Mouse (Mus musculus) WW6 (cell line): ENCODE data around the gene A930002H24Rik.
A peak's percentile ranks its signal among the peaks of the same experiment; 100 is the strongest.
"Not testable (repeated sequence)": the region's sequence is repeated elsewhere in the genome, so short reads cannot be mapped to it uniquely, and the experiment has no call there.

Source experiments
- DNase-seq: peaks from one replicate; pipeline ENCODE4 v3.0.0-alpha.2; 2013; ENCODE audit warnings: low read depth, low spot score

The A930002H24Rik gene

DNA sequence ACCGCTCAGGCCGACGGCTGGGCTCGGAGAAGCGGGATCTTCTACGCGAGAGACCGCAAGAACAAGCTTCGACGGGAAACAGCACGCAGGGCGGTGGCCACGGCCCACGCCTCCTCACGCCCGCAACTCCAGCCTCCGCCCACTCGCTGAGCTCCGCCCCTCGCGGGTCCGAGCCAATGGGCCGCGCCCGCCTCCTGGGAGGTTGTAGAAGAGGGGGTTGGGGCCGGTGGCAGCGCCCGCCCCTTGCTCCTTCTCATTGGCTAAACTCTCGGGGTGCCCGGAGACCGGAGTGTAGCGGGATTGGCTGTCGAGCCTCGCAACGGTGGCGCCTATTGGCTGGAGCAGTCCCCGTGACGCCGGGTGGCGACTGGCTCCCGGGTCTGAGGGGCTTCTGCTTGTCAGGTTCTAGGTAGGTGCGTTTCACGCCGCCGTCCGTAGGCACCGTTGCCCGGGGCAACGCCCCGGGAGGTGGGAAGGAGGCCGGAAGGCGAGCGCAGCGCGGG is at the start of gene A930002H24Rik:
Gene A930002H24Rik, minus strand, starts transcription at position 145 of the 503 bp plus-strand sequence.
- DNase-seq = peak; percentile 91

DNA sequence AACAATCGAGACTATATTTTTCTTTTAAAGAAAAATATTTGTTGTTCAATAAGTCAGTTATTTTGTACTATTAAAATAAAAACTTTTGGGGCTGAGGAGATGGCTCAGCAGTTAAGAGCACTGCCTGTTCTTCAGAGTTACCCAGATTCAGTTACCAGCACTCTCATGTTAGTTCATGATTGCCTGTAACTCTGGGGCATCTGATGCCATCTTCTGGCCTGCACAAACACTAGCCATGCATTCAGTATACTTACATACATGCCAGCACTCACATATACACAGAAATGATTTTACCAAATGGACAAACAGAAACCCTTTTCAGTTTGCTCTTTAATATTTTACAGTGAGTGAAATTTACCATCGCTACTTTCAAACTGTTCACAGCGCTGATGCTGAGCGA is 45.7 kb upstream of the A930002H24Rik start:
- no peak for DNase-seq

DNA sequence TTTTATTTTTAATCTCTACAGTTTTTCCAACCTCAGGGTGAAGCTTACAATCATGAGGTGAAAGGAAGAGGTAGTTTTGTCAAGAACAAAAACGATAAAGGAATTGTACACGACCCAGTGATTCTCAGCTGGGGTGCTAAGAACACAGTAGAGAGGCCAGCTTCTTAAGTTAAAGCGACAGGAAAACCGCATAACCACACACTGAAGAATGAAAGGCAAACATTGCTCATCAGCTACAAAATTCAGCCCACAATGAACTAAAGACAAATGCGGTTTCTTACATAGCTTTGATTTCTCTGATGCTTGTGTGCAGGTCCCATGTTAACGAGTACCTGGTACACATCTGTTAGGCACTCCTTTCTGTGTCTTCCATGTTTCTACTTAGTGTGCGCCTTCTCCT is 33.5 kb upstream of the A930002H24Rik start:
- DNase-seq = no peak

DNA sequence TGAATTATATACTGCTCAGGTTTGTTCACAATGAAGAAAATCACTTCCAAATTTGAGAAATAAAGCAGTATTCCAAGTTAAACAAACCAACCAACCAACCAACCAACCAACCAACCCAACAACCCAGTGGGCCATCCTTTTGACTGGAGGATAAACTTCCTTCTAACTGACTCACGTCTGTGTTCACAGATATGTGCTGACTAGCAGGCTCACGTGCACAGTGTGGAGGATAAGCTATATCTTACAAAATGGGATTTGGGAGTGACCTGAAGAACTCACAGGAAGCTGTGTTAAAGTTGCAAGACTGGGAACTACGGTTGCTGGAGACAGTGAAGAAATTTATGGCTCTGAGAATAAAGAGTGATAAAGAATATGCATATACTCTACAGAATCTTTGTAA is 32.2 kb upstream of the A930002H24Rik start:
- DNase-seq = no peak

DNA sequence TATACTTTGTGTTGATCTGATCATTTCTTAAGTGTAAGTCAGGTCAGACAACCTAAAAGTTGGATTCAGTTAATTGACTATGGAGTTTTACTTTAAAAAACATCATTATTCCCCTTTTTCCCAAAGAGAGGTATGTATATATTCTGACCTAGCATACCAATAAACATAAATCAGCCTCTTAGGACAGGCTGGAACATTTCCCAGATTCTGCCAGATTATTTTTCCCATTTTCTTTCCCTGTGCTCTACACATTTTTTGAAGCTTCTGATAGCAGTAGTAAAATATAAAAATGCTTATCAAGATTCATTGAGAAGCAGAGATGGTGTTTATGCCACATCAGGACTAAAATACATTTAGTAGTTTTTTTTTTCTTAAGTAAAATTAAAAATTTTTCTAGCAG is 27.0 kb upstream of the A930002H24Rik start:
- DNase-seq = no peak

DNA sequence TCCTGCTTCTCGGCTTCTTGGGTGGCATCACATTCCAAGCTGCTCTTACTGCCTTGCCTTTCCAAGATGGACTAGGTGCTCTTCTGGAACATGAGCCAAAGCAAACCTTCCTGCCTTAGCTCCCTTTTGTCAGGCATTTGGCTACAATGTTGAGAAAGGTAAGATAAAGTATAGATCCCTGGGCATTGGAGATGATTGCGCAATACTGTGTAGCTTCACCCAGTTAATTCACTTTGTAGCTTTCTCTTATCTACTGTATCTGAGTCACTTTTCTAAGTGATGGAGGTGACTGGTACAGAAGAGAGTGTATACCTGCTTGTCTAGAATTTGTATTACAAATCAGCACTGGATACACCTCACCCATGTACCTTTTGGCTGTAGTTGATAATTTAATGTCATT is 23.4 kb upstream of the A930002H24Rik start:
- DNase-seq = no peak

DNA sequence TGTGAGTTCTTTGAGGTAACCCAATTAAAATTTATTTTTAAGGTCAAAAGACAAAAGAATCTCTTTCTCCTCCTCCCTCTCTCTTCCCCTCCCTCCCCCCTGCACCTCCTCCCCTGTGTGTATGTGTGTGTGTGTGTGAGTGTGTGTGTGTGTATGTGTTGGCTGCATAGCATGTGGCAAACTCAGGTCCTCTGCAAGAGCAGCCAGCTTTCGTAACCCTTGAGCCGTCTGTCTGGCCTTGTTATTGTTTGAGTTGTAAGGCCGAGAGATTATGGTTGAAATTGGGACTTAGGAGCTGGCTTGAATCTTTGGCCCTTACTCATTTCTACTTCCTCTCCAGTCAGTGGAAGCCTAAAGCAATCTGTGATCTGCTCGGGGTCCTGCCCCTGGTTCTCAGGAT is 16.4 kb upstream of the A930002H24Rik start:
- no peak for DNase-seq

DNA sequence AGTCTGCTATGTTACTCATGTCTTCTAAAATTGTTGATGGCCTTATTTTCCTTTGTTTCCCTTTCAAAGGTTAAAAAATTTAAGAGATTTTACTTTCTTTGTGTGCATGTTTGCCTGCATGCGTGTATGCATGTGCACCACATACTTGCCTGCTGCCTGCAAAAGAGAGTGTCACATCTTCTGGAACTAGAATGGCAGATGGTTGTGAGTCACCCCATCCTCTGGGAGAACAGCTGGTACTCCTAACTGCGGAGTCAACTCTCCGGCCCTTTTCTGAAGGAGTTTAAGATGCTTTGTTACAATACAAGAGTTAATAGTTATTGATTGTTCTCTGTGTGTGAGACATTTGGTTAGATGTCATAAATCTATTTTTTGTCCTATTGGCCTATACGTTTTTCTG is 15.3 kb upstream of the A930002H24Rik start:
- no peak for DNase-seq

DNA sequence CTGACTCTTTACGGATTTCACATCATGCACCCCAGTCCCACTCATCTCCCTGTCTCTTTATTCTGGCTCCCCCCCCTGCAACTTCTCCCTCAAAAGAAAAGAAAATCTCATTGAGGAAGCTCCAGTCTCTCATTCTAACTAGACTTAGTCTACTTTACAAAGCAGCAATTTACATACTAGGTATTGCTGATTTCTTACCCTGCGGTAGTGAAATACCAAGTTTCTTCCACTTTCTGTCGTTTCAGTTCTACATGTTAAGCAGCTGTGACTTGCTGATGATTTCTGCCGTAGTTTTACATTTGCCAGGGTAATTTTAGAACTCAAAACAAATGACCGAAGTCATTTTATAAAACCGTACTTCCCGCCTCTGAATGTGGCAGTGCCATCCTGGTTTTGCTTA is 8.2 kb upstream of the A930002H24Rik start:
- DNase-seq = no peak

DNA sequence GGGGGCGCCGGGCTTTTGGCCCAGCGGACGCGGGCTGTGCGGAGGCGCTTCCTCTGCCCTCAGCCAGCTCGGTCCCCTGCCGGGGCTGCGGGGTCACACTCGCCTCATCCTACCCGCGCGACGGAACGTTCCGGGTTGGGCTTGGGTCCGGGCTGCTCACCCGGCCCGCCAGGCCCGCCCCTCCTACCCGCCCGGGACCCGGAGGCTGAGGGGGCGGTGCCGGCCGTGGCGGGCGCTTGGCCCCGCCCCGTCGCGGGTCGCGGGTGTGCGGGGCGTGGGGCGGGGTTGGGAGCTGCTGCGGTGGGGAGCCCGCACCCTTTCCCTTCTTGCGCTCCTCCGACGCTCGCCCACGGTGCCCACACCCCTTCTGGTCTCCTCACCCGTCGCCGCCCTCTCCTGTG is 580 bp upstream of the A930002H24Rik start:
- no peak for DNase-seq

DNA sequence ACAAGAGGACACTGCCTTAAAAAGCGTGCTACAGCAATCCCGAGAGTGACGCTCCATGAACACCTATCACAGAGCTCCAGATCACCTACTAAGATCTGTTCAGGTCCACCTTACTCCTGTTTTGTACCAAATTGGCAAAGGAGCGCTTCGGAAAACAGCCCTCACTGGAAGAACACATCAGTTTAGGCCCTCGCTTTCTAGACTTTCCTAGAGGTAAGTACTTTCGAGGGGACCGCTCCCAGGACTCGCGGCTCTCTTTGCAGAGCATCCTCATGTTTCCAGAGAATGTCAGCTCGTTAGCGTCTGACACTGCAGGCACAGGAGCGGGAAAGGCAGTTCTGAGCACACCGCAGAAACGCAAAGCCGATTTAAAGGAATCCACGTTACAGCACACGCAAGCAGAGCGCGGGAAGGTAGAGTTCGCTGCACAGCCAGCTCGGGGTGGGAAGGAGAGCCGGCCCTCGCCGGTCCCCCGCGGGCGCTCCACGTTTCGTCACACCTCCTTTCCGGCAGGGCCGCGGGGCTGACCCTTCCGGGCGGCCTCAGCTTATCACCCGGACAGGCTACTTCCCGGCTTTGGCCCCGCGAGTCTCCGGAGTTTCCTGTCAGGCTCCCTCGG is 470 bp downstream of the A930002H24Rik start, which contains the start of gene Fer:
Gene Fer, plus strand, starts transcription at position 51 of the 619 bp plus-strand sequence.
- DNase-seq = no peak

DNA sequence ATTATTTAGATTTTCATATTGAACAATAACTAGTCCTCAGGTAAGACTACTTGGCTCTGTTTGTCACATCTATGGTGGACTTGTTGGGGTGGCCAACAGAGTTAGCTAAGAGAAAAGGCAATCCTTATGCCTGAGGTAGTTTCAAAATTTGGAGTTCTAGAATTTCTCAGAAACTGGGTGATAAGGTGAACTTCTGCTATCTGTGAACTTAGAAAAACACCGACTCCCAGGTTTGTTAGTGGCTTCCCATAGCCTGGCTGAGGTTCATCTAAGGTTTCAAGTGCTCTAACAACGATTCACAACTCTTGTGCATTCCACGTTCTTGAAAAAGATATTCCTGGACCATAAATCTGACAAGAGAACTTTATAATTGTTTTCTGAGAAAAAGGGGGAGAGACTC is 1.2 kb downstream of the A930002H24Rik start:
- no peak for DNase-seq

DNA sequence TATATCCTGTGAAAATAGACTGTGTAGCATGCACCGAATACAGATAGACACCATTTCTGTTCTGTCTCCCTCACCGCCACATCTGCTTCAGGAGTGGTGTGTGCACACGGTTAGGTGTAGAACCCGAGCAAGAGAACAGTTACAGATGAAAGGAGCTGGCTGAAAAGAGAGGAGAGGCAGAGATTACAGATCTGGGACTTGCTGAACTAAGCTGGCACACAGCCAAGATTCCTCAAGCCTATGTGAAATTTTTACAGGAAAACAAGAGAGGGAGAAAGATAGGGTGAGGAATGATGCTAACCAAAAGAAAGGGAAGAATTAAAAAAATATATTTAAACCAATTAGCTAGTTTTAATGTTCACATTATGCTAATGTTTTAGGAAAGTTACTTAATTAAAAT is 2.6 kb downstream of the A930002H24Rik start:
- no peak for DNase-seq

DNA sequence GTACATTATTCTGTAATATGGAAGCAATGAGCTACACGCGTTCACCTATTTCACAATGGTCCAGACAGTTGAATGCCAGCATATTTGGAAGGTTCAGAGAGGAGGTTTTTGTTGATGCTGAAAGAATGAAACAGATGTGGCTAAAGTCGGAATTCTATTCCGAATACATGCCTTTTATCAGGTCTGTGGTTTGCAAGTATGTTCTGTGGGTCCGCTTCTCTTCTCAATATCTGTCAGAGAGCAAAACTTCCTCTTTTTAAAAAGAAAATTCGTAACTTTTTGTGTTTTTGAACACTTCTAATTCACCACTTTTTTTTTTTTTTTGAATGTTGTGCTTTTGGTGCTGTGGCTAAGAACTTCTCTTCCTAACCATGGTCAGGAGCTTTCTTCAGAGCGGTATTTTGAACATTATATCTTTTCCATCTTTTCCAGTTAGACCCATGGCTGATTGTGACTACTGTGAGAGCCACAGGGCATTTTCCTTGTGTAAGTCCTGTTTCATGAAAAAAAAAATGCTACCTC is 6.5 kb downstream of the A930002H24Rik start:
- no peak for DNase-seq

DNA sequence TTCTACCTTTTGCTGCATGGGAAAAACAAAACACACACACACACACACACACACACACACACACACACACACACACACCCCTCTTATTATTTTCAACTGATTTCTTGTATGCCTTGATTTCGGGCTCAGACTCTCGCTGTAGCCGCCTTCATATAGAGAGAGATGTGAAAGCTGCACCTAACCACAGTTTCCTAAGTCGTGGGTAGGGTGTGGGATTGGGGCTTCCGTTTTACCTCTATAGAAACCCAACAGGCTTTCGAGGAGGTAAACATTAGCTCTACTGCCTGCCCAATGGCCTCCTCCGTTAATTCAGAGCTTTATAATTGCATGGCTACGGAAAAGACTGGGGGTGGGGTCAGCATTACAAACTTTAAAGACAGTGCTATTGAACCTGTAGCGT is 13.6 kb downstream of the A930002H24Rik start:
- DNase-seq = no peak

DNA sequence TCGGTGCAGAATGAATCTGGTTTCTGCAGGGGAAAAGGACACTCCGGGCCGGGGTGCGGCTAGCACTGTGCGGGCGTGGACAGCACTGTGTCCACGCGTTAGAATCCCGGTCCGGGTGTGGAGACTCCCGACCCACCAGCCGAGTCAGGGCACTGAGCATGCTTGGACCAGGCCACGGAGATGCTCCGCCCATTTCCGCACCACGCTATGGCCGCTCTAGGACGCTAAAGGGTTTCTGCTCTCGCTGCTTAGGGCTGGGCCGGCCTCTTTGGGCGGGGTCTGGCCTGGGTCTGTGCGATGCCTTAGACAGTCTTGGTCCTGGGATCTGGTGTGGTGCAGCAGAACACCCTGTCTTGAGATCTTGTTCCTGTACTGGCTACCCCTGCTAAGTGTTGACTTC is 14.0 kb downstream of the A930002H24Rik start:
- peak; percentile 61 for DNase-seq

DNA sequence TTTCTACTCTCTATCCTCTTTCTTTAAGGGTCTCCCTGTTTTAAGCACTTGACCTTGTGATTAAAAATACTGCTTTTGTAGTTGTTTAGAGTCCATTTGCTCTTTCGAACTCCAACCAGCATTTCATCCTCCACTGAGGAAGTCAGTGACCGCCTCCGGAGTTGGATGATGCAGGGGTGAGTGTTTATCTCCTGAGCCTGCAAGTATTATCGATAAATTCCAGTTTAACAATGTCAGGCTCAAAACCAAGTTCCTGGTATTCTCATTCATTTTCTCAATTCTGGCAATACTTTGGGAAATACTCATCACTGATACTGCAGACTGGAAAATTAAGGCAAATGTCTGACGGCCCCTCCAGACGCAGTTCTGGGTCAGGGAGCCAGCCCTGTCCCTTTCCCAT is 14.4 kb downstream of the A930002H24Rik start:
- DNase-seq = no peak

DNA sequence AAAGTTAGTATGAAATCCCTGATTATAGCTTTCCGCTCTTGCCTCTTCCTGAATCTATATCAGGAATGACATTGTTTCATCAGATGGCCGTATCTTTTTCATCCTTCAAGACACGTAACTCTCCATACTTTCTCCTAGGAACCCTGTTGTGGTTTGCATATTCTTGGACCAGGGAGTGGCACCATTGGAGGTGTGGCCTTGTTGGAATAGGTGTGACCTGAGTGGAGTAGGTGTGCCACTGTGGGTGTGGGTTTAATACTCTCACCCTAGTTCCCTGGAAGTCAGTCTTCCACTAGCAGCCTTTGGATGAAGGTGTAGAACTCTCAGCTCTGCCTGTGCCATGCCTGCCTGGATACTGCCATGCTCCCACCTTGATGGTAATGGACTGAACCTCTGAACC is 17.8 kb downstream of the A930002H24Rik start:
- not testable (repeated sequence) for DNase-seq

DNA sequence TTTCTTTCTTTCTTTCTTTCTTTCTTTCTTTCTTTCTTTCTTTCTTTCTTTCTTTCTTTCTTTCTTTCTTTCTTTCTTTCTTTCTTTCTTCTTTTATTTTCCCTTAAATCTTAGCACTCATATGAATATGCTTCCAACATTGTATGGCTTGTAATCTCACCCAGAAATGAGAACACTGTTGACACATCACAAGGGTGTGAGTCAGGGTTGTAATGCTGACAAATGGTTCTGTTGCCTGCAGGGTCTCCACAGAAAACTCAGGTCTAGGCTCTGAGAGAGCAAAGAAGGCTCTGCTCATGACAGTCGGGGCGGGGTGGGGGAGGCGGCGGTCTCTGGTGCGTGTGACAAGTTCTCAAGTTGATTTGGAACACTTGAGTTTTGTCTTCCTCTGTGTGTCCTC is 18.7 kb downstream of the A930002H24Rik start:
- DNase-seq = no peak

DNA sequence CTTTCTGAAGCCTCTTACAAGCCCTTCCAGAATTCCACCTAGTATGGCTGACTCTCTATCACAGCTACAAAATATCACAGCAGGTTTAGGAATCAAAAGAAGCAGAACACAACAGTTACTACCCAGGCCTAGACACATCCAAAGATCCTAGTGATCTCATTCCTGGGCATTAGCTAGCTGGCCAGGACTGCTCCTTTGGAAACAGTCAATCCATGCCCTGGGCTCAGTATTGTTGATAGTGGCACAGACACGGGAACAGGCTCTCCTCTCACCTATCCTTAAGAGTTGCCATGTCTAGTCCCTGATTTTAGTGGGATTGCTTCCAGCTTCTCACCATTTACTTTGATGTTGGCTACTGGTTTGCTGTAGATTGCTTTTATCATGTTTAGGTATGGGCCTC is 21.4 kb downstream of the A930002H24Rik start:
- no peak for DNase-seq

DNA sequence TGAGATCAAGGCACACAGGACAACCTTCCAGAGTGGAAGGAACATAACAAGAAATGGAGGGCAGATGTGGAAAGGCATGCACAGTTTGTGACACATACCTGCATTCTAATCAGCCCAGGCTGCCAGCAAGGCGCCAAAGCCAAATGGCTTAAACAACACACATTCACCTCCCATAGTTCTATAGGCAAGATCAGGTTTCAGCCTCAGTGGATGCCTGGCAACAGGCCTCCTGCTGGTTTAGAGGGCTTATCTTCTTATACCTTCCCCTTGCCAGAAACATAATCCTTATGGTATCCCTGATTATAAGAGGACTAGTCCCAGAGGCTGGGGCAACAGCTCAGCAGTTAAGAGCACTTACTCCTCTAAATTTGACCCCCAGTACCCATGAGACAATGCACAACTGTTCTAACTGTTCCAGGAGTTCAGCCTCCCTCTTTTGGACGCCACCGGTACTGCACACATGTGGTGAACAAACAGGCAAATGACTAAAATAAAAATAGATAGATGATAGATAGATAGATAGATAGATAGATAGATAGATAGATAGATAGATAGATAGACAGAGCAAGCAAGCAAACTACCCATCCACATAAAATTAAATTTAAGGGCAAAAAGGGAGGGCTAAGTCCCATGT is 23.8 kb downstream of the A930002H24Rik start:
- DNase-seq = no peak

DNA sequence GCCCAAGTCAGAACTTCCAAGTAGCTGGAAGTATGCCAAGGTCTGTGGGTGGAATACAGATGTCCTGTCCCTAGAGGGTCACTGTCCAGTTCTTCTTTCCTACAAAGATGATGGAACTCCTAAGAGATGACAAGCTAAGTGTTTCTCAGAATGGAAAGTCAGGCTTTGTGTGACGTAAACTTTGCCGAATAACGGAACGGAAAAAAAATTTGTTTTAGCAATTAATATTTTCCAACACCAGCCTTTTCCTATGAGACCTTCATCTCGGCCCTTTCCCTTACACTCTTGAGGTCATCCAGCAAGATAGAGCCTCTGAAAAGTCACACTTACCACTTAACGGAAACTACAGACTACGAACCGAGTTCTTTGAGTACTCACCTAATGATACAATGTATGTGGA is 25.4 kb downstream of the A930002H24Rik start:
- no peak for DNase-seq

DNA sequence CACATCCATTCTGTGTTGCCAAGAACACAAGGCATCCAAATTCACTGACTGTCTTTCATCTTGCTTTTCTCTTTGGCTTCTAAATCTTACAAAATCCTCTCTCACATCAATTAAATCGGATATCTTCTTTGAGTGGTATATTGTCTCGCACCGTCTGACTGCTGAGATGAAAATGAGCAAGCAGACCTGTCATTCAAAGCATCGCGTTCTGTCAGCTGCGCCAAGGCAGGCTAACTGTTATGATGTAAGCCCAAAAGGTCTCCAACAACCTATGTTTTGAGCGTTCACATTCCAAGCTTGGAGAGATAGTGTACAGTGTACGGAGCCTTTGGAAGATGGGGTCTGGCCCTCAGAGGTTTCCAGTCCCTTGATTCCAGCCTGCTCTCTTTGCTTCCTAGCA is 26.9 kb downstream of the A930002H24Rik start:
- no peak for DNase-seq
